Comparison of ENCODE assay signal across 12 mouse cellular contexts in the genomic region with DNA sequence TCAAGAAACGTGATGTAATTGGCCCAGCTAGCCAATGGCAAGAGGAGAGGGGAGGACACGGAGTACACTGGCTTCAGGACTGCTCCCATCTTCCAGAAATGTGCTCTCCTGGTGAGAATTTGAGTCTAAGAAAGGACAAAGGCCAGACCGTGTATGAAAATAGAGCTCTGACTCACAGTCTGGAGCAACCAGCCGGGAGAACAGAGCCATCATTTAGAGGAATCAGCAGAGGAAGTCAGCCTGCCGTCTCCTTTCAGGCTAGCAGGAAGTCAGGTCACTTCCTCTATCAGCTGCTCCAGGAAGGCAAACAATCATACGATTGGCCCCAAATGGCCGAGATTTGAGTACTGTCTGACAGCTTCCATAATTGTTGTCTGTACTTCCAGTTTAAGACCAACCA.
DNase-seq lines count a peak whose midpoint lies in the region; ATAC-seq lines count a peak whose summit lies in the region.
"Had no signal": no experiment of that assay in that cellular context is flagged by ENCODE, and none has a peak within 500 bp of the region (broad histone marks: within the 10 kb centered on the region; RNA-seq: fewer than 3 reads in every experiment).

No protein-coding gene starts in this region.

- WGBS in midbrain, embryonic 15.5 days = 83% methylated on average over 7 of the region's 7 CpGs
- WGBS in neural tube, embryonic 15.5 days = 79% methylated on average over 7 of the region's 7 CpGs

- no peak overlapping the region for H3K4me3 ChIP-seq in midbrain, embryonic 15.5 days
- H3K4me3 ChIP-seq in neural tube, embryonic 15.5 days (replicated peaks) = no peak overlapping the region
- H3K4me3 ChIP-seq: forebrain, embryonic 12.5 days had no signal

- H3K9me3 ChIP-seq in midbrain, embryonic 15.5 days = no peaks in the 10 kb centered on the region
- H3K9me3 ChIP-seq in neural tube, embryonic 15.5 days (replicated peaks) = no peaks in the 10 kb centered on the region
- H3K9me3 ChIP-seq: forebrain, embryonic 12.5 days had no signal

- H3K27me3 ChIP-seq in midbrain, embryonic 15.5 days (replicated peaks) = no peaks in the 10 kb centered on the region
- H3K27me3 ChIP-seq in neural tube, embryonic 15.5 days (replicated peaks) = no peaks in the 10 kb centered on the region
- H3K27me3 ChIP-seq: forebrain, embryonic 12.5 days had no signal

- peak; percentile 28 for DNase-seq in kidney, adult 9 months
- no peak for DNase-seq in kidney, adult 18-20 months
- peak; percentile 33 for DNase-seq in NIH3T3 (ENCODE audit: low read depth)
- peak; percentile 73 for DNase-seq in fibroblast of lung, adult 2 months (ENCODE audit: low read depth)
- peak; percentile 15 to 28 for DNase-seq in kidney, postnatal 36 days
- DNase-seq: gastrocnemius, postnatal 14 days; lung, postnatal 10 days had no signal

- peaks cover 13% of the 10 kb centered on the region; the same call in 1 of the 2 replicates for H3K4me1 ChIP-seq in midbrain, embryonic 15.5 days
- peaks cover 5% of the 10 kb centered on the region; the same call in 1 of the 2 replicates for H3K4me1 ChIP-seq in neural tube, embryonic 15.5 days
- H3K4me1 ChIP-seq: forebrain, embryonic 12.5 days had no signal

- no peak overlapping the region for H3K27ac ChIP-seq in midbrain, embryonic 15.5 days
- no peak overlapping the region for H3K27ac ChIP-seq in neural tube, embryonic 15.5 days (replicated peaks)
- H3K27ac ChIP-seq: forebrain, embryonic 12.5 days; hindbrain, embryonic 14.5 days had no signal

- no peaks in the 10 kb centered on the region for H3K36me3 ChIP-seq in midbrain, embryonic 15.5 days (replicated peaks)
- H3K36me3 ChIP-seq in neural tube, embryonic 15.5 days = no peaks in the 10 kb centered on the region
- H3K36me3 ChIP-seq: forebrain, embryonic 12.5 days had no signal

- H3K4me2 ChIP-seq in midbrain, embryonic 15.5 days = no peak overlapping the region
- no peak overlapping the region for H3K4me2 ChIP-seq in neural tube, embryonic 15.5 days
- H3K4me2 ChIP-seq: forebrain, embryonic 12.5 days; hindbrain, embryonic 14.5 days had no signal

- H3K9ac ChIP-seq in midbrain, embryonic 15.5 days = no peak overlapping the region
- H3K9ac ChIP-seq in neural tube, embryonic 15.5 days (replicated peaks) = no peak overlapping the region
- H3K9ac ChIP-seq: forebrain, embryonic 12.5 days; hindbrain, embryonic 14.5 days had no signal

- no peak for ATAC-seq in midbrain, embryonic 15.5 days (replicated peaks)
- ATAC-seq in neural tube, embryonic 15.5 days (ENCODE audit: low FRiP score) = no peak
- ATAC-seq: activated CD4-positive, CD25-positive, alpha-beta regulatory T cell, adult 4 months had no signal
